Mouse (Mus musculus): ENCODE results near the gene Cyp4f15. TPM values are rescaled to one million over a fixed set of nuclear protein-coding genes. Genes with fewer than 3 reads are reported as not detected.

Cyp4f15 gene
- polyA plus RNA-seq, 1 experiment: 0.58 TPM

GRCm38 (mm10) chr17:32658246-32658645 lies 27.2 kb upstream of the Cyp4f15 start:
- no peak for TF ChIP-seq CTCF (IDR thresholded peaks at IDR 0.05; ENCODE audit: low read depth, low read length)
- TF ChIP-seq EP300 (IDR thresholded peaks at IDR 0.05; ENCODE audit: insufficient read depth, low read depth, low read length): no peak
- no peak for TF ChIP-seq POLR2A (IDR thresholded peaks at IDR 0.05; ENCODE audit: insufficient read depth, low read length)
- H3K36me3 ChIP-seq (ENCODE audit: control insufficient read depth, insufficient read depth, low read length, poor library complexity, severe bottlenecking): no peaks in the 10 kb centered on the region
- no peak overlapping the region for H3K4me3 ChIP-seq (ENCODE audit: low read depth, low read length)
- no peak overlapping the region for H3K27ac ChIP-seq (ENCODE audit: insufficient read depth, low read length)
- H3K4me1 ChIP-seq (ENCODE audit: control insufficient read depth, insufficient read depth, low read length): no peaks in the 10 kb centered on the region
- H3K9me3 ChIP-seq (replicated peaks; ENCODE audit: control insufficient read depth, insufficient read depth, low read length, poor library complexity, severe bottlenecking): no peaks in the 10 kb centered on the region
- H3K27me3 ChIP-seq (ENCODE audit: control insufficient read depth, insufficient read depth, low read length, poor library complexity, severe bottlenecking): no peaks in the 10 kb centered on the region; the same call in 1 of the 2 replicates
- H3K9ac ChIP-seq (ENCODE audit: low read depth, poor library complexity, severe bottlenecking): no peak overlapping the region

- Histone ChIP-seq H3K36me3 (ENCODE audit: control insufficient read depth, insufficient read depth, low read length, poor library complexity, severe bottlenecking) (no peaks in the 10 kb centered on the region), H3K27me3 (ENCODE audit: control insufficient read depth, insufficient read depth, low read length, poor library complexity, severe bottlenecking) (no peaks in the 10 kb centered on the region; the same call in 1 of the 2 replicates), H3K4me1 (ENCODE audit: control insufficient read depth, insufficient read depth, low read length) (no peaks in the 10 kb centered on the region), H3K9me3 (replicated peaks; ENCODE audit: control insufficient read depth, insufficient read depth, low read length, poor library complexity, severe bottlenecking) (no peaks in the 10 kb centered on the region), H3K27ac (ENCODE audit: insufficient read depth, low read length) (no peak within 1 kb of the TSS), H3K4me3 (ENCODE audit: low read depth, low read length) (no peak within 1 kb of the TSS), H3K9ac (ENCODE audit: low read depth, poor library complexity, severe bottlenecking) (no peak within 1 kb of the TSS)
- TF ChIP-seq CTCF (IDR thresholded peaks at IDR 0.05; ENCODE audit: low read depth, low read length) (no peak), POLR2A (IDR thresholded peaks at IDR 0.05; ENCODE audit: insufficient read depth, low read length) (no peak), EP300 (IDR thresholded peaks at IDR 0.05; ENCODE audit: insufficient read depth, low read depth, low read length) (no peak)
These were observed 26.7 kb upstream of the Cyp4f15 start, which contains the start of gene Cyp4f40 for GRCm38 (mm10) chr17:32658712-32659111. Cyp4f40 (plus strand) TSS chr17:32658900.

- TF ChIP-seq CTCF (IDR thresholded peaks at IDR 0.05; ENCODE audit: low read depth, low read length) (no peak), EP300 (IDR thresholded peaks at IDR 0.05; ENCODE audit: insufficient read depth, low read depth, low read length) (no peak), POLR2A (IDR thresholded peaks at IDR 0.05; ENCODE audit: insufficient read depth, low read length) (no peak)
- no peak overlapping the region for H3K4me3 ChIP-seq (ENCODE audit: low read depth, low read length)
- H3K4me1 ChIP-seq (ENCODE audit: control insufficient read depth, insufficient read depth, low read length): no peaks in the 10 kb centered on the region
- no peak overlapping the region for H3K9ac ChIP-seq (ENCODE audit: low read depth, poor library complexity, severe bottlenecking)
- H3K27ac ChIP-seq (ENCODE audit: insufficient read depth, low read length): no peak overlapping the region
- no peaks in the 10 kb centered on the region for H3K9me3 ChIP-seq (replicated peaks; ENCODE audit: control insufficient read depth, insufficient read depth, low read length, poor library complexity, severe bottlenecking)
- no peaks in the 10 kb centered on the region for H3K36me3 ChIP-seq (ENCODE audit: control insufficient read depth, insufficient read depth, low read length, poor library complexity, severe bottlenecking)
- H3K27me3 ChIP-seq (ENCODE audit: control insufficient read depth, insufficient read depth, low read length, poor library complexity, severe bottlenecking): no peaks in the 10 kb centered on the region
These were observed 11.5 kb upstream of the Cyp4f15 start for GRCm38 (mm10) chr17:32673976-32674375.

GRCm38 (mm10) chr17:32676040-32676635 lies 9.3 kb upstream of the Cyp4f15 start:
- Histone ChIP-seq H3K4me1 (ENCODE audit: control insufficient read depth, insufficient read depth, low read length) (no peaks in the 10 kb centered on the region), H3K27ac (ENCODE audit: insufficient read depth, low read length) (no peak overlapping the region), H3K4me3 (ENCODE audit: low read depth, low read length) (peak overlapping the region; percentile 40; the same call in 1 of the 2 replicates), H3K36me3 (ENCODE audit: control insufficient read depth, insufficient read depth, low read length, poor library complexity, severe bottlenecking) (no peaks in the 10 kb centered on the region), H3K9ac (ENCODE audit: low read depth, poor library complexity, severe bottlenecking) (no peak overlapping the region), H3K9me3 (replicated peaks; ENCODE audit: control insufficient read depth, insufficient read depth, low read length, poor library complexity, severe bottlenecking) (no peaks in the 10 kb centered on the region), H3K27me3 (ENCODE audit: control insufficient read depth, insufficient read depth, low read length, poor library complexity, severe bottlenecking) (no peaks in the 10 kb centered on the region)
- TF ChIP-seq EP300 (IDR thresholded peaks at IDR 0.05; ENCODE audit: insufficient read depth, low read depth, low read length): 0 out of 2 replicates have a peak, but pooled peaks have one; percentile 8
- TF ChIP-seq POLR2A (IDR thresholded peaks at IDR 0.05; ENCODE audit: insufficient read depth, low read length): no peak
- no peak for TF ChIP-seq CTCF (IDR thresholded peaks at IDR 0.05; ENCODE audit: low read depth, low read length)

GRCm38 (mm10) chr17:32680404-32680803 lies 5.0 kb upstream of the Cyp4f15 start:
- H3K27me3 ChIP-seq (ENCODE audit: control insufficient read depth, insufficient read depth, low read length, poor library complexity, severe bottlenecking): no peaks in the 10 kb centered on the region
- no peak for TF ChIP-seq POLR2A (IDR thresholded peaks at IDR 0.05; ENCODE audit: insufficient read depth, low read length)
- TF ChIP-seq EP300 (IDR thresholded peaks at IDR 0.05; ENCODE audit: insufficient read depth, low read depth, low read length): no peak
- peak; percentile 7 for TF ChIP-seq CTCF (IDR thresholded peaks at IDR 0.05; ENCODE audit: low read depth, low read length)
- H3K27ac ChIP-seq (ENCODE audit: insufficient read depth, low read length): no peak overlapping the region
- H3K4me3 ChIP-seq (ENCODE audit: low read depth, low read length): no peak overlapping the region
- no peaks in the 10 kb centered on the region for H3K36me3 ChIP-seq (ENCODE audit: control insufficient read depth, insufficient read depth, low read length, poor library complexity, severe bottlenecking)
- no peak overlapping the region for H3K9ac ChIP-seq (ENCODE audit: low read depth, poor library complexity, severe bottlenecking)
- no peaks in the 10 kb centered on the region for H3K4me1 ChIP-seq (ENCODE audit: control insufficient read depth, insufficient read depth, low read length)
- no peaks in the 10 kb centered on the region for H3K9me3 ChIP-seq (replicated peaks; ENCODE audit: control insufficient read depth, insufficient read depth, low read length, poor library complexity, severe bottlenecking)

GRCm38 (mm10) chr17:32686722-32687121 lies 1.3 kb downstream of the Cyp4f15 start:
- no peaks in the 10 kb centered on the region; the same call in 1 of the 2 replicates for H3K9me3 ChIP-seq (replicated peaks; ENCODE audit: control insufficient read depth, insufficient read depth, low read length, poor library complexity, severe bottlenecking)
- H3K27me3 ChIP-seq (ENCODE audit: control insufficient read depth, insufficient read depth, low read length, poor library complexity, severe bottlenecking): no peaks in the 10 kb centered on the region
- H3K9ac ChIP-seq (ENCODE audit: low read depth, poor library complexity, severe bottlenecking): no peak overlapping the region
- TF ChIP-seq CTCF (IDR thresholded peaks at IDR 0.05; ENCODE audit: low read depth, low read length) (no peak), POLR2A (IDR thresholded peaks at IDR 0.05; ENCODE audit: insufficient read depth, low read length) (no peak), EP300 (IDR thresholded peaks at IDR 0.05; ENCODE audit: insufficient read depth, low read depth, low read length) (no peak)
- H3K36me3 ChIP-seq (ENCODE audit: control insufficient read depth, insufficient read depth, low read length, poor library complexity, severe bottlenecking): no peaks in the 10 kb centered on the region
- H3K4me3 ChIP-seq (ENCODE audit: low read depth, low read length): no peak overlapping the region
- H3K4me1 ChIP-seq (ENCODE audit: control insufficient read depth, insufficient read depth, low read length): no peaks in the 10 kb centered on the region
- no peak overlapping the region for H3K27ac ChIP-seq (ENCODE audit: insufficient read depth, low read length)

All from ES-Bruce4 (cell line).